Mouse (Mus musculus) monocyte, adult 2 months (primary cell): ENCODE measurements around the gene Fbxl13.

Experiments used
- DNase-seq, 2 experiments: peaks; one replicate each; pipeline ENCODE4 v3.0.0; 2022; ENCODE audit warnings: low spot score in 2 of 2, low read depth in 1 of 2

Fbxl13 gene

GRCm38 (mm10) chr5:21527488-21527911 lies 117.9 kb downstream of the Fbxl13 start:
- DNase-seq, result no peak

DNA sequence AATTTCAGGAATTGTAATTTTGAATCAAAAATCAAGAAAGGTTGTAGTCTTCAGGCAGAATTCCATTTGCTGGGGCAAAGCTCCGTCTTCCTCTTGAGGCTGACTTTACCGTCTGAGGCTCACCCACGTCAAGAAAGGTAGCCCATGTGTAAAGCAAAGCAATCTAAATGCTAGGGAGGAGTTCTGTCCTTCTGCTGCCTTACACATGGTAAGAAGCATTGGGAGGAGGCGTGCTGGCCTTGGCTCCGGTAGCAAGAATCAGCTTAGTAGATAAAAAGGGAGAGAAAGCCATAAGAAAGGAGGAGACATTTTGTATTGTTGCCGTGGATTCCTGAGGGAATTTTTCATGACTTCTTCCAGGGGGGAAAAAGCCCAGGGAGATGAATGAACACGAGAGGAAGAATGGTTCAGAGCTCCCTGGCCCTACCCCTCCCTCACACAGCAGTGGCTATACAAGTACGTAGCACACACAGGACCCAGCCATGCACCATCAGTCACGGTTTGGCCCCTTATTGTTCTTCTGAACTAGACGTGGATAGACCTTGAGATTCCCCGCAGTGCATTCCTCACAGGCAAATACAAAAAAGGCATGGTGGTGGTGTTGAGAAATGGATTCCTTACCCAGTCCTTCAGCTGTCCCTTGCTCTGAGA lies 118.5 kb downstream of the Fbxl13 start:
- DNase-seq, result no peak

DNA sequence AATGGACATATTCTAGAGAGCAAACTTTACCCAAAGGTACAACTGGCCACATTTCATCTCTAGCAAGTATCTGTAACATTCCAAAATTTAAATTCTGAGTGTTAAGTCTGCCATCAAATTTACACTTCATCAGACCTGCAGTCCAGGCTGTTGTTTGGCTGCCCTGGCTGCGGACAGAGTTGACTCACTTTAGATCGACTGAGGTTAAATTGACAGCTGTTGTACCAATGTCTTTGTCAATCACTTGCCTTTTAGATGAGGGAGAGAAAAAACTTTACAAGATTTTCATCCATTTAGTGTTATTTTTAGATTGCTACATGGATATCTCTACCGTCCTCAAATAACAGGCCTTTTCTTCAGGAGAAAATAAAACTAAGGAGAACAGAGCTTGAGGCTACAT lies 126.3 kb downstream of the Fbxl13 start:
- no peak for DNase-seq

DNA sequence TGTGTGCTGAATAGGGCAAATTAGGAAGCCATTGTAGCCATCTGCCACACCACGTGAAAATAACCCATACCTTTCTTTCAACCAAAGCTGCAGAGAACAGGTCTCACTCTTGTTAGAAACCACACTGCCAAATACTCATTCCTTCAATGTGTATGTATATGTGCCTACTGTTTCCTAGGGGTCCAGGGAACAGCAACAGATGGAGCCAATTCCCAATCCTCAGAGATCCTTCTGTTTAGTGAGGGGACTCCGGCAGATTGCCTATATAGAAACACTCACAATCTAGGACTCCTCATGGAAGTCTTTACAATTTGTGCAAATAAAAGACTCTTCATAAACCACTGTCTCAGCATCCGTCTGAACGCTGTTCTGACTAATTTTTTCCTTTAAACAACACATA lies 127.2 kb downstream of the Fbxl13 start:
- no peak for DNase-seq

- DNase-seq, result peak; percentile 21 to 32
Measured at GRCm38 (mm10) chr5:21517562-21517961, 127.9 kb downstream of the Fbxl13 start.

DNA sequence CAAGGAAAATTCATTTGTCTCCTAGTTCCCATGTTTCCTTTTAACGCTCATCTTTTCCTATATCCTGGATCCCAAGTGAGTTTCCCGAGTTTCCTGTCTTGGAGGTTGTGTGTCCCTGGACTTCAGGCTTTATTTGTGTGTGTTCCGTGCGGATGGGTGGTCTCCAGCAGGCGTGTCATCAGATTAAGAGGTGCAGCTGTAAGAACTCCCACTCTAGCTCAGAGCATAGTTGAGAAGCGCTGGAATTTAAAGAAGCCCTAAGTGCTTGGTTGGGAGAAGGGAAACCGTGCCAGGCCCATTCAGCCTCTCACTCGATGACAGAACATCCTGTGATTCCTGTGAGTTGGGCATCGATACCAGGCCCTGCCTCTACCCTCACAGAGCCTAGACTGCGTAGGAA lies 132.1 kb downstream of the Fbxl13 start:
- no peak for DNase-seq

- no peak for DNase-seq
Measured at GRCm38 (mm10) chr5:21509801-21510200, 135.6 kb downstream of the Fbxl13 start.

DNA sequence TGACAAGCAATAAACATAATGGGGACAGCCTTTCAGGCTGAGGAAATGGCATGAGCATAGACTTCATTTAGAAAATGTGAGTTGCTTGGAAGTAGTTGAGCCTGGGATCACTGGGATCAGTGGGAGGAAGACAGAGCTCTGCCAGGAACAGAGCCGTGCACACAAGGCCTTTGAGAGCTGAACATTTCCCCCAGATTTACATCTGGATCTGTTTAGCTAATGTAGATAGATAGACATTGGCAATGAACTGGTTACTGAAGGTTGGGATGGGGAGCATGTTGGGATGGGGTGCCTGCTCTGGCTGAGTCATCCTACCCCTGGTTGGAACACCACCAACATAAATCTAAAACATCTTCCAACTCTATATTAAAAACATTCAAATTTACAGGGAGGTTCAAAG lies 138.5 kb downstream of the Fbxl13 start:
- no peak for DNase-seq

DNA sequence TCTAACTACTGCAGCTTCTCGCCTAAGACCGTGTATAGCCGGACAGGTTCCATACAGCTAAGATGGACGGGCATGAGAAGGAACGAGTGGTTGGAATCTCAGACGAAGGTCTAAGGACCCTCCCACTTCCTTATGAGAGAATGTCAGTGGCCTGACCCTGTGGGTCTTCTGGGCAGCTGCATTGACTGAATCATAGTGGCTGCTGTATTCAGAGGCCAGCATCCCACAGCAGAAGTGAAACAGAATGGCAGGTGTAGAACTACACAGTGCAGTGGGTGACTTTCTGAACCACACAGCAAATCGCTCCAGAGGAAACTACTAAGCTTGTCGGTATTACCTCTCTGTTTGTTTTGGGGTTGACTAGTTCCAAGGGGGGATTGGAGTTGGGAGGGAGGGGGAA lies 140.3 kb downstream of the Fbxl13 start:
- DNase-seq, result no peak

DNA sequence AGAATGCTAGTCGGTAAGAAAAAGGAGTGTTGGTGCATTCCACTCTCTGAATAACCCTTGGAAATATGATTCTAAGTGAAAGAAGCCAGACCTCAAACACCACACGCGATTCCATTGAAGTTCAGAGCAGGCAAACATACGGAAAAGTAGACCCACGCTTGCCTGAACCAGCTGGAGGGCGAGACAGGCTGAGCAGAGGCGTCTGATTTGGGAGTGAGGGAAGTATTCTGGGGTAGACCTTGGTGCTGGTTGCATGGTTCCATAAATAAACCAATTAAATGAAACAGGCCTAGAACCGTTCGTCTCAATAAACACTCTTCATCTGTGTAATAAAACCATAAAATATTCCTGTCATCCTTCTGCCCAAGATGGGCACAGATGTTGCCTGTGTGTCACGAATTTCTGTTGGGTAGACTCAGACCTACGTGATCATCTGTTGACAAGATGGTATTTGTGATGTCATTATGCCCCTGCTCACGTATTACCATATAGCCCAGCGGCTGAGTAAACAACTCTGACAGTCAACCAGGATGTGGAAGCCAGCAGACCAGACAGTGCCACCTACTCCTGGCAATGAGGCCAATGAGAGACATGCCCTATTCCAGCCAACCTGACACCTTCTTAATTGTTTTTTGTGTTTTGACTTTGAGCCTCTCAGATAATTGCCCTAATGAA lies 142.4 kb downstream of the Fbxl13 start:
- no peak for DNase-seq

- DNase-seq, result no peak
Measured at GRCm38 (mm10) chr5:21500941-21501340, 144.5 kb downstream of the Fbxl13 start.

- no peak for DNase-seq
Measured at GRCm38 (mm10) chr5:21500133-21500532, 145.3 kb downstream of the Fbxl13 start.

- no peak for DNase-seq
Measured at GRCm38 (mm10) chr5:21498925-21499324, 146.5 kb downstream of the Fbxl13 start.

GRCm38 (mm10) chr5:21498490-21498889 lies 146.9 kb downstream of the Fbxl13 start:
- no peak for DNase-seq

- no peak for DNase-seq
Measured at GRCm38 (mm10) chr5:21496881-21497280, 148.6 kb downstream of the Fbxl13 start.

DNA sequence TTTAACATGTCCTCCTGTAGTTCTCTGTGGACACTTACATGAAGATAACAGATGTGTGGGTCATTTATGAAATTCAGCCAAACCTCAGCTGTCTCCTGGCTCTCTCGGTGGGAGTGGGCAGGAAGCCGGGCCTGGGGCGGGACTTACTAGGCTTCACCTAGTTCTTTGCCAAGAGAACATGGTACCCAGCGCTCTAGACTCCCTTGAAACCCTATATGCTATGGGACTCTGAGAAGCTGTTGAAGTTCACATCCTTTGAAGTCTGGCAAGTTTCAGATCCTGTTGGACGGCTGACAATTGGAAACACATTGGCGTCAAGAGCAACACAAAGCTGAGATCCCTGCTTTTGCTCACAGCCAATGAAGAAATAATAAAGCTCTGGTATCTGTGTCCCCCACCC lies 149.1 kb downstream of the Fbxl13 start:
- no peak for DNase-seq

DNA sequence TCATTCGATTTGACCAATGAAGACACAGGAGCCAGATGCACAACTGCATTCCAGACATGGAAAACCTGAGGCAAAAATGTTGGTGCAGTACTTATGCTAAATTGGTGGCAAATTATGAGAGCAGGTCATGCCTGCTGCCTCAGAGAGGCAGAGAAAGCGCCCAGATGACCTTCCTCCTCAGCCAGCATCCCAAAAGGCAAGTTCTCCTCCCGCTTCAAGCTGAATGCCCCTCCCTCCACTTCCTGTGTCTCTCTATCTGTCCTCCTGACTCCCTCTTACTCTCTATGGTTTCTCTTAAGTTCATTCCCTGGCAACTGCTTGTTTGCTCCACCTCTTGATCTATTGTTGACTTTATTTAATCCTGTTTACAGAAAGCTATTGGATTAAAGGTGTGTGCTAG lies 150.7 kb downstream of the Fbxl13 start:
- no peak for DNase-seq

GRCm38 (mm10) chr5:21493294-21493999 lies 152.0 kb downstream of the Fbxl13 start:
- no peak for DNase-seq

DNA sequence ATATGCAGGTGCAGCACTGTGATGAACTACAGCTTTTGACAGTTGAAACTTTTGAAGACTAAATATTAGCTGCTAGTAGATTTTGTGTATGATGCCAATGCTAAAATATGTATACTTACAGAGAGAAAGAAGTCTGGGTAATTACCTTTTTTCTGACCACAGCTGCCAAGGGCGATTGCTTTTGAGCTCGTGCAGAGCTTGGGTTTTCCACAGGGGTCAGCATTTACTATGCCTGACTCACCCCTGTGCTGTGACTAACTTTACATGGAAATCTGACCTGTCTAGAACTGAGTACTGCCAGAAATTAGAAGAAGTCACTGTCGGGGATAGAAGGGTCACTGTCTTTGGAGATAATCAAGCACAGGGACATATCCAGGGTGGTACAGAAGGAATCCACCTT lies 153.2 kb downstream of the Fbxl13 start:
- no peak for DNase-seq

DNA sequence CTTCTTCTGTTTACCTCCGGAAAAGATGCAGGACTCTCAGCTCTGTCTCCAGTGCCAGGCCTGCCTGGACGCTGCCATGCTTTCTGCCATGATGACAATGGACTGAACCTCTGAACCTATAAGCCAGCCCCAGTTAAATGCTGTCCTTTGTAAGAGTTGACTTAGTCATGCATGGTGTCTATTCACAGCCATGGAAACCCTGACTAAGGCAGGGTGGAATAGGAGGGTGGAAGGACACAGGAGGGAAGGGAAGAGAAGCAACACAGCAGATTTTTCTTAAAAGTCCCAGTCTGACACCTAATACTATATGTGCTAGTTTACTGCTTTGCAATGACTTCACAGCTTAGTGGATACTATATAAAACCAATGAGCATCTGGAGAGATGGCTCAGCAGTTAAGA lies 154.0 kb downstream of the Fbxl13 start:
- DNase-seq, result no peak

GRCm38 (mm10) chr5:21489135-21489534 lies 156.3 kb downstream of the Fbxl13 start:
- DNase-seq, result no peak

DNA sequence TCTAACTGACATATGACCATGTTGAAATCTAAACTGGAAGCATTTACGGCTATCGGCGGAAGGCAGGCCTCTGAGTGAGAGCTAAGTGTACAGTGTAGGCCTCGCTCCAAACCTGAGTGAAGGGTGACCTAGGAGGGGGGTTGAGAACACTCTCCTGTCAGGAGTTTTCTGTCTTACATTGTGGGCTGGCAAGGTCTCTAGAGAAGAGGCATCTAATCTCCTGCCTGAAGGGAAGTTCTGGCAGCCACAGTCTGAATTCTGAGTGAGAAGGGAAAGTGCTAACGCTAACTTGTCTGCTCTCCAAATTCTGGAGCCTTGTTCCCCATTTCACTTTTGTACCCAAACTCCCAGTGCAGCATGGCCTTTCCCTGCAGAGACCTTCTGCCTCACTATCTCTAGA lies 156.9 kb downstream of the Fbxl13 start:
- DNase-seq, result no peak
